Comparison of ENCODE assay signal across 16 mouse cellular contexts in the genomic region with DNA sequence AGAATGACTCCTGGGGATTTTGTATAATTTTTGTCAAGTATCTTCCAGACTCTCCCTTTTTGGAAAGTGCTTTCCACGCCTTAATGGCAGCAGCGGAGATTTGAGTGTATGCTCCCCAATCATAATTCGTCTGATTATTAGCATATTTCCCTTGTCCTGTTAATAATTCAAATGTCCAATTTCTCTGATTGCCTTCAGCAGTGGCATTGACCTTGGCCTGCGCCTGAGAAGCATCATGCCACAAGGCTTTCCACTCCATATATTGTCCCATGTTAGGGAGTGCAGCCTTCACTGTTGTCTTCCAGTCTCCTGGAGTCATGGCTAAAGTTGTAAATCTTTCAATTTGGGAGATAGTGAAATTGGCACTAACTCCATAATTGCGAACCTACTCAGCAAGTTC. TPM values are rescaled to one million over a fixed set of nuclear protein-coding genes. Genes with fewer than 3 reads are reported as not detected.
"Had no signal": no experiment of that assay in that cellular context is flagged by ENCODE, and none has a peak within 500 bp of the region (broad histone marks: within the 10 kb centered on the region; RNA-seq: fewer than 3 reads in every experiment).

No protein-coding gene starts in this region.

RNA-seq across cellular contexts. Expression of gene Olfr161, which starts 40.5 kb away (rescaled TPM):
- total RNA-seq: megakaryocyte, adult 5-6 weeks; megakaryocyte-erythroid progenitor cell, adult 5-6 weeks; midbrain, postnatal 0 days; monocyte, adult 5-6 weeks had no signal
- polyA plus RNA-seq: lung, embryonic 14.5 days; lung, embryonic 16.5 days; midbrain, embryonic 10.5 days; midbrain, embryonic 12.5 days; midbrain, embryonic 14.5 days; midbrain, postnatal 0 days; neural tube, embryonic 12.5 days; neural tube, embryonic 14.5 days; spleen, adult 2 months; stomach, embryonic 15.5 days; stomach, postnatal 0 days; thymus, adult 2 months; urinary bladder, adult 2 months had no signal
